Mouse (Mus musculus): Measurements from ENCODE around the gene Tlnrd1. TPM values are rescaled to one million over a fixed set of nuclear protein-coding genes. Genes with fewer than 3 reads are reported as not detected.

Gene Tlnrd1
- polyA plus RNA-seq, 1 experiment from 2014 or later = 4.2 TPM

GRCm38 (mm10) chr7:83852381-83853380 is 31.4 kb downstream of the Tlnrd1 start:
- Histone ChIP-seq H3K27me3 (no peaks in the 10 kb centered on the region), H3K4me2 (no peak overlapping the region), H3K9ac (no peak overlapping the region), H3K4me3 (no peak overlapping the region), H3K27ac (no peak overlapping the region), H3K4me1 (no peaks in the 10 kb centered on the region; the same call in 1 of the 2 replicates), H3K36me3 (ENCODE audit: poor library complexity, severe bottlenecking) (no peaks in the 10 kb centered on the region), H3K9me3 (replicated peaks) (no peaks in the 10 kb centered on the region)
- ATAC-seq = no peak
- WGBS = 34% methylated on average over 5 of the region's 5 CpGs

- H3K9me3 ChIP-seq (replicated peaks) = no peaks in the 10 kb centered on the region
- no peak overlapping the region for H3K4me3 ChIP-seq
- WGBS = 52% methylated on average over 5 of the region's 5 CpGs
- ATAC-seq = no peak
- H3K27me3 ChIP-seq = no peaks in the 10 kb centered on the region
- H3K4me2 ChIP-seq = no peak overlapping the region
- H3K36me3 ChIP-seq (ENCODE audit: poor library complexity, severe bottlenecking) = no peaks in the 10 kb centered on the region
- no peaks in the 10 kb centered on the region; the same call in 1 of the 2 replicates for H3K4me1 ChIP-seq
- no peak overlapping the region for H3K9ac ChIP-seq
- H3K27ac ChIP-seq = no peak overlapping the region
Measured at GRCm38 (mm10) chr7:83851569-83852380, 32.3 kb downstream of the Tlnrd1 start.

- 51% methylated on average over 5 of the region's 5 CpGs for WGBS
- H3K27ac ChIP-seq = no peak overlapping the region
- no peaks in the 10 kb centered on the region for H3K36me3 ChIP-seq (ENCODE audit: poor library complexity, severe bottlenecking)
- H3K9ac ChIP-seq = no peak overlapping the region
- no peak for ATAC-seq
- H3K27me3 ChIP-seq = no peaks in the 10 kb centered on the region
- no peaks in the 10 kb centered on the region; the same call in 1 of the 2 replicates for H3K4me1 ChIP-seq
- H3K4me2 ChIP-seq = no peak overlapping the region
- no peak overlapping the region for H3K4me3 ChIP-seq
- no peaks in the 10 kb centered on the region for H3K9me3 ChIP-seq (replicated peaks)
Measured at GRCm38 (mm10) chr7:83847187-83848075, 36.7 kb downstream of the Tlnrd1 start.

- H3K9ac ChIP-seq = no peak overlapping the region
- no peak for ATAC-seq
- H3K36me3 ChIP-seq (ENCODE audit: poor library complexity, severe bottlenecking) = no peaks in the 10 kb centered on the region
- H3K4me2 ChIP-seq = no peak overlapping the region
- H3K27ac ChIP-seq = no peak overlapping the region
- H3K4me1 ChIP-seq = no peaks in the 10 kb centered on the region
- H3K9me3 ChIP-seq (replicated peaks) = no peaks in the 10 kb centered on the region
- no peak overlapping the region for H3K4me3 ChIP-seq
- WGBS = 91% methylated on average over 3 of the region's 3 CpGs
- no peaks in the 10 kb centered on the region for H3K27me3 ChIP-seq
Measured at GRCm38 (mm10) chr7:83844807-83845206, 39.3 kb downstream of the Tlnrd1 start.

- no peaks in the 10 kb centered on the region for H3K4me1 ChIP-seq
- no peaks in the 10 kb centered on the region for H3K9me3 ChIP-seq (replicated peaks)
Measured at GRCm38 (mm10) chr7:83842486-83843259, 41.4 kb downstream of the Tlnrd1 start.

GRCm38 (mm10) chr7:83840076-83840475 is 44.0 kb downstream of the Tlnrd1 start:
- ATAC-seq = no peak
- H3K4me3 ChIP-seq = no peak overlapping the region
- H3K4me1 ChIP-seq = no peaks in the 10 kb centered on the region
- 84% methylated on average over 2 of the region's 2 CpGs for WGBS
- H3K36me3 ChIP-seq (ENCODE audit: poor library complexity, severe bottlenecking) = no peaks in the 10 kb centered on the region
- H3K4me2 ChIP-seq = no peak overlapping the region
- H3K27ac ChIP-seq = no peak overlapping the region
- H3K9me3 ChIP-seq (replicated peaks) = no peaks in the 10 kb centered on the region
- no peaks in the 10 kb centered on the region for H3K27me3 ChIP-seq
- no peak overlapping the region for H3K9ac ChIP-seq

More at GRCm38 (mm10) chr7:83842486-83843259, 41.4 kb downstream of the Tlnrd1 start:
- Histone ChIP-seq H3K4me2 (no peak overlapping the region), H3K9ac (no peak overlapping the region), H3K27ac (no peak overlapping the region), H3K4me3 (no peak overlapping the region), H3K36me3 (ENCODE audit: poor library complexity, severe bottlenecking) (no peaks in the 10 kb centered on the region), H3K27me3 (no peaks in the 10 kb centered on the region)
- 54% methylated on average over 6 of the region's 6 CpGs for WGBS
- no peak for ATAC-seq

GRCm38 (mm10) chr7:83838525-83839224 is 45.4 kb downstream of the Tlnrd1 start:
- no peaks in the 10 kb centered on the region for H3K36me3 ChIP-seq (ENCODE audit: poor library complexity, severe bottlenecking)
- 80% methylated on average over 5 of the region's 5 CpGs for WGBS
- H3K4me2 ChIP-seq = no peak overlapping the region
- no peaks in the 10 kb centered on the region for H3K27me3 ChIP-seq
- no peak overlapping the region for H3K9ac ChIP-seq
- ATAC-seq = no peak
- H3K4me3 ChIP-seq = no peak overlapping the region
- H3K9me3 ChIP-seq (replicated peaks) = no peaks in the 10 kb centered on the region
- no peaks in the 10 kb centered on the region for H3K4me1 ChIP-seq
- H3K27ac ChIP-seq = no peak overlapping the region

Other genes starting within 250 kb of the Tlnrd1 start
- 0.93 and 1.1 TPM in 2 replicates for gene Il16, start 138.6 kb downstream of the Tlnrd1 start, polyA plus RNA-seq (2015; fragmentation: Nextera tagmentation; extraction: Ambion mirVana)
- 0.45 and 0.79 TPM in 2 replicates for gene Cfap161, start 89.4 kb downstream of the Tlnrd1 start, polyA plus RNA-seq (2015; fragmentation: Nextera tagmentation; extraction: Ambion mirVana)
- gene Mesd, start 161 bp upstream of the Tlnrd1 start, polyA plus RNA-seq (2015; fragmentation: Nextera tagmentation; extraction: Ambion mirVana) = 68.8 and 69.1 TPM in 2 replicates
- 0.55 and 0.81 TPM in 2 replicates for gene Cemip, start 202.2 kb upstream of the Tlnrd1 start, polyA plus RNA-seq (2015; fragmentation: Nextera tagmentation; extraction: Ambion mirVana)